Mouse (Mus musculus): ENCODE data around the gene Traip. TPM values are rescaled to one million over a fixed set of nuclear protein-coding genes. Genes with fewer than 3 reads are reported as not detected.
"Not testable (repeated sequence)": the region's sequence is repeated elsewhere in the genome, so short reads cannot be mapped to it uniquely, and the experiment has no call there.

The Traip gene
- total RNA-seq, 2 experiments from 2014 or later, result 19.6 to 25.9 TPM

DNA sequence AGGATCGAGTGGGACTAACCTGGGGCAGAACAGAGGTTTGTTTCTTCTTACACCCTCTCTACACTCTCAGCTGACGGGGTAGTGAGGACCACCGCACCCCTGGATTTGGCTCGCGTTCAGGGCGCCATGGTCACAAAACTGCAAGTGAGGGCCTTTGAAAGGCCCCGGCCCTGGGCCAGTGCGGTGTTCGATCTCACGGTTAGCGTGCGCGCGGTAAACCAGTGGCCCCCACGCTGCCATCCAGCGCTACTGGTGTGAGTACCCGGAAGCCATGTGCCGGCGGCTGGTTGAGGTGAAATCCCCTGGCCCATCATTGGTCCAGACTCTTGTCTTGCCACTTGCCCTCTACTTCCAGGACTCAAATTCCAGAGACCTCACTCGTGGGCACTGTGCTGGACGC lies 45.6 kb downstream of the Traip start:
- DNase-seq (ENCODE audit: low spot score in 2 of 2), result no peak

DNA sequence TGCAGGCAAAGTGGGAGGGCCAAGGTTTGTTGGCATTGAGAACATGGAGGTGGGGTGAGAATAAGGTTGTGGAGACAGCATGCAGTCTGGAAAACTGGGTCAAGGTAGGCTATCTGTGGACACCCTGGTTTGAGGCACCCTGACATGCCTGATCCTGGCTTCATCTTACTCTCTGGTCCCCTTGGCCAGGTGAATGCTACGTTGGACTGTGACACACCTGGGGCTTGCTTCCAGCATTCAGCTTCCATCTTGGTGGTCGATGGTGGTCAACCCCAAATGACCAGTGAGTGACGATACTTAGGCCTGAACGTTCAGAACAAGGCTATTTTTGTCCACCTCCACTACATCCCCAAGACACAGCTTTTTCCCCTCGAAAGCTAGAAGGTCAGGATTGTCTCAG lies 46.1 kb downstream of the Traip start, which contains the start of gene Gm20662:
Gene Gm20662 (plus strand): TSS at position 301 of the 400 bp plus-strand sequence.
- DNase-seq (ENCODE audit: low spot score in 2 of 2), result no peak

DNA sequence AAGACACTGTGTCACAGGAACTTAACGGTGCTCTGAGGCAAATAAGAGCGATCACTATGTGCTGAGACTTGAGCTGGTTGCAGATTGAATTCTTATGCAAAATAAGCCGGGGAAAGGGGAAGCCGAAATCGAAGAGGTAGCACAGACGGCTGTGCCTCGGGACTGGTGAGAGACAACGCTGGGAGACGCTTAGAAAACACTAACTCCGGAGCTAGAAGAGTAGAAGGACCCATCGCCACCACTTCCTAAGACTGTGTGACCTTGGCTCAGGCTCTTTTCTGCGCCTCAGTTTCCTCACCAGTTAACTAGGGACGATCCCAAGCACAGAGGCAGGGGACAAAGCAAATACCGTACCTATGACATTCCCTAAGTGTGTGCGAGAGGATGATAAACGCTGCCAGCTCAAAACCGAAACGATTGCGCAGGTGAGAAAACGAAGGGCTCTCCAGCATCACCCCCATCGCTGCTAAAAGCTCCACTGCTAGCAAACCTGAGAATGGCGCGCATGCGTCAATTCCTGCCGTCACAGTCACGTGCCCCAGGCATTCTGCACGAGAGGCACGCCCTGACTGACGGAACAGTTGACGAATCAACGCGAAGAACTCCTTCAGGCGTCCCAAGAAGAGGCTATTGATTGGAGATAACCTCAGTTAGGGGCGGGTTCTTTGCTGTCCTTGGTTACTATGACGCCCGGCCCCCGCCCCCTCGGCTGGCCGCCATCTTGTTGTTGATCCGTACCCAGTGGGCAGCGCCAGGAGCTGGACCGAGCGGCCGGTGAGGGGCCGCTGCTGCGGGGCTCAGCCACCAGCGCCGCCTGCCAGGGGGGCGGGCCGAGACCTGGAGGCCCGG lies 52.2 kb downstream of the Traip start, which contains the start of gene Ip6k1:
Gene Ip6k1 (plus strand): TSS at position 580 of the 849 bp plus-strand sequence.
- DNase-seq (ENCODE audit: low spot score in 2 of 2), result peak; percentile 100

DNA sequence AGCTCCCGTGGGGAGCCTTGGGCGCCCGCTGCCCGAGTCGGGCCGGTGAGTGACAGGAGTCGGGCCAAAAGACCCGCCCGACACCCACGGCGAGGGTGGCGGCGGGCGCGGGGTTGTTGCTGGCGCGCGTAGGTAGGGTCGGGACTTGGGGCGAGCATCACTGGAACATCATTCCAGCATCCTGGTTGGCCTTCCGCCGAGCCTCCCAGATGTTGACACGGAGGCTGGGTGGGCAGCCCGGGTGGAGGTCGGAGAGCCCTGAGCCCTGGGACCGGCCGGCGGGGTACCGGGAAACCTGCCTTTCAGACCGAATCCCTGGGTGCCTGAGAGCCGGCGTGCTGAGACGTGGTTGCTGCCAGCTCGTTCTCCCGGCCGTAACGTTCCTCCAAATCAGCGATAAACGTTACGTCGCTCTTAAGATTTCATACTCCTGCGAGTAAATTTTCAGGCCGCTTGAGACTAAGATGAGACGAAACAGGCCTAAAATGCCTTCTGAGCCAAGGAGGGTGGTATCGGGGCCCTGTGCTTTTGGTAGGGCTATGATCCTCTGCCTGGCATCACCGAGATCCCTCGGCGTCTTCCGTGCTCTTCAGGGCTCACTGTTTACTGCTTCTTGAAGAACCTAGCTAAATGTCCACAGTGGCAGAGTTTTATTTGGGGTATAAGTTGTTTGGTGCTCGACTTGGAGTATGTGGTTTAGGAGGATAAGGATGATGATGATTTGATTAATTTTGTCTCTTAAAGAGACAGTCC lies 53.0 kb downstream of the Traip start:
- DNase-seq (ENCODE audit: low spot score in 2 of 2), result no peak

GRCm38 (mm10) chr9:108003531-108003890 lies 53.6 kb downstream of the Traip start:
- DNase-seq (ENCODE audit: low spot score in 2 of 2), result peak in 1 of 2 experiments; percentile 20

DNA sequence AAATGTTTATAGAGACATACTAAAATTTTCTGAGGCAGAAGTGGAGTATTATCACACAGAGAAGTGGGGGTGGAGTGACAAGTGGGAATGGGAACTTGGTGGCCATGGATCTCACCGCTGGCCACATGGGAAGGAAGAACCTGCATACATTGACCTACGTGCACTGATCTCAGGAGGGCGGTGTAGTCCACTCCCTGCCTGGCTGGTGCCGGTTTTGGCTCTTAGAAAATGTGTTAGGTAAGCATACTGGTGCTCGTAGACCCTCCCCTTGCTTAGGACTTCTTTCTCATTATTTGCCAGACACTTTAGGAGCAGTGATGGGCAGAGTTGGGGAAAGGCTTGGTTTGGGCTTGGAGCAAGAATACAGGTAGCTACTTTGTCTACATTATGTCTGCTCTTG lies 58.1 kb downstream of the Traip start:
- no peak for DNase-seq (ENCODE audit: low spot score in 2 of 2)

- DNase-seq (ENCODE audit: low spot score in 2 of 2), result no peak
Measured at GRCm38 (mm10) chr9:108010385-108010784, 60.4 kb downstream of the Traip start.

DNA sequence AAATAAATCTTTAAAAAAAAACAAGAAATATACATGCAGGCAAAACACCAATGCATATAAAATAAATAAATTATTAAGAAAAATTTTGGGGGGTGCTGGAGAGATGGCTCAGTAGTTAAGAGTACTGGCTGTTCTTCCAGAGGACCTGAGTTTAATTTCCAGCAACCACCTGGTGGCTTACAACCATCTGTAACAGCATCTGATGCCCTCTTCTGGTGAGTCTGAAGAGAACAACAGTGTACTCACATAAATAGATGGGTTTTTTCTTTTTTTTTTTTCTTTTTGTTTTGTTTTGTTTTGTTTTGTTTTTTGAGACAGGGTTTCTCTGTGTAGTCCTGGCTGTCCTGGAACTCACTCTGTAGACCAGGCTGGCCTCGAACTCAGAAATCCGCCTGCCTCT lies 63.6 kb downstream of the Traip start:
- not testable (repeated sequence) for DNase-seq (ENCODE audit: low spot score in 2 of 2)

GRCm38 (mm10) chr9:108017127-108017526 lies 67.2 kb downstream of the Traip start:
- DNase-seq (ENCODE audit: low spot score in 2 of 2), result no peak

GRCm38 (mm10) chr9:108020741-108021140 lies 70.8 kb downstream of the Traip start:
- DNase-seq (ENCODE audit: low spot score in 2 of 2), result no peak

Other genes with a start within 250 kb of the Traip start
- 1 to 10 TPM; 6.7 to 9.1 TPM for gene Sema3f, start 239.7 kb upstream of the Traip start, total RNA-seq (2021)
- gene Rbm5, start 179.1 kb upstream of the Traip start, total RNA-seq (2021), result 100 to 1,000 TPM; 159 to 181 TPM
- 10 to 100 TPM; 59.4 to 68.4 TPM for gene Rbm6, start 76.9 kb upstream of the Traip start, total RNA-seq (2021)
- gene Mon1a, start 62.0 kb upstream of the Traip start, total RNA-seq (2021), result 10 to 100 TPM; 15.4 TPM
- gene Mst1r, start 43.3 kb upstream of the Traip start, total RNA-seq (2021), result 1 to 10 TPM; 4.2 to 7.2 TPM
- gene Actl11, start 21.7 kb upstream of the Traip start, total RNA-seq (2021), result not detected
- 100 to 1,000 TPM; 441 to 473 TPM for gene Camkv, start 14.5 kb upstream of the Traip start, total RNA-seq (2021)
- gene Uba7, start 25.4 kb downstream of the Traip start, total RNA-seq (2021), result 1 to 10 TPM; 3.7 to 4.1 TPM
- gene Gm20661, start 32.9 kb downstream of the Traip start, total RNA-seq (2021), result 1 to 10 TPM; 1.4 TPM
- 10 to 100 TPM in 1 of 2 experiments, 1 to 10 TPM in 1; 10.0 to 10.3 TPM for gene Inka1, start 35.7 kb downstream of the Traip start, total RNA-seq (2021)
- 1 to 10 TPM; 4.1 to 4.9 TPM for gene Cdhr4, start 42.4 kb downstream of the Traip start, total RNA-seq (2021)
- 1 to 10 TPM in 1 of 2 experiments, not detected in 1; 1.1 TPM for gene Gm20662, start 46.2 kb downstream of the Traip start, total RNA-seq (2021)
- 100 to 1,000 TPM; 159 to 163 TPM for gene Ip6k1, start 52.4 kb downstream of the Traip start, total RNA-seq (2021)
- 10 to 100 TPM; 16.0 to 18.3 TPM for gene Gmppb, start 99.1 kb downstream of the Traip start, total RNA-seq (2021)
- 1 to 10 TPM; 2.0 to 2.1 TPM for gene Amigo3, start 103.0 kb downstream of the Traip start, total RNA-seq (2021)
- not detected for gene Mst1, start 130.3 kb downstream of the Traip start, total RNA-seq (2021)
- 10 to 100 TPM; 82.4 to 90.0 TPM for gene Rnf123, start 133.2 kb downstream of the Traip start, total RNA-seq (2021)
- 10 to 100 TPM; 41.0 to 46.7 TPM for gene Apeh, start 144.5 kb downstream of the Traip start, total RNA-seq (2021)
- gene Bsn, start 240.2 kb downstream of the Traip start, total RNA-seq (2021), result 100 to 1,000 TPM; 129 to 137 TPM